Comparison of ENCODE assay signal across 28 mouse cellular contexts in the genomic region with DNA sequence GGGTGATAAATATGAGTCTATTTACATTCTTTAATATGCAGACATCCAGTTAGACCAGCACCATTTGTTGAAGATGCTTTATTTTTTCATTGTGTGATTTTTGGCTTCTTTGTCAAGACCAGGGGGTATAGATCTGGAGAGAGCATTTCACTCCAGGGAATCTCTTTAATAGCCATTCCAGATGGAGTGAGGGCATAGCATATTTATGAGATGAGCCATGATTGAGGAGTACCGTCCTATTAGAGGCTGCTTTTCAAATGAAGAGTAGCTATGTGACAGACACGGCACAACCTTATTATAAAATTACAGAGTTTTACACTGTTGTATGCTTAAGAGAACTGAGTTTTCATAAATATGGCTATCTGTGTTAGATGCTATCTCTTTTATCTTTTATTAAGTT.
DNase-seq lines count a peak whose midpoint lies in the region; ATAC-seq and TF ChIP-seq lines count a peak whose summit lies in the region.
"Had no signal": no experiment of that assay in that cellular context is flagged by ENCODE, and none has a peak within 500 bp of the region (broad histone marks: within the 10 kb centered on the region; RNA-seq: fewer than 3 reads in every experiment).

No protein-coding gene starts in this region.

- 63% methylated on average over 2 of the region's 2 CpGs for WGBS in hindbrain, embryonic 11.5 days
- 56% methylated on average over 2 of the region's 2 CpGs for WGBS in hindbrain, postnatal 0 days
- WGBS in midbrain, embryonic 13.5 days: 49% methylated on average over 2 of the region's 2 CpGs
- WGBS in midbrain, embryonic 15.5 days: 40% methylated on average over 2 of the region's 2 CpGs
- WGBS in midbrain, embryonic 16.5 days: 50% methylated on average over 2 of the region's 2 CpGs

- no peak overlapping the region for H3K9ac ChIP-seq in hindbrain, embryonic 11.5 days (ENCODE audit: low read depth, low read length)
- no peak overlapping the region for H3K9ac ChIP-seq in hindbrain, postnatal 0 days (replicated peaks; ENCODE audit: low read length)
- H3K9ac ChIP-seq in midbrain, embryonic 13.5 days (replicated peaks): no peak overlapping the region
- H3K9ac ChIP-seq in midbrain, embryonic 15.5 days: no peak overlapping the region
- no peak overlapping the region for H3K9ac ChIP-seq in midbrain, embryonic 16.5 days (ENCODE audit: low read depth, low read length)
- H3K9ac ChIP-seq: embryonic facial prominence, embryonic 13.5 days; forebrain, embryonic 12.5 days; forebrain, embryonic 15.5 days; heart, embryonic 12.5 days; heart, embryonic 15.5 days; hindbrain, embryonic 14.5 days had no signal

- no peak overlapping the region for H3K4me2 ChIP-seq in hindbrain, embryonic 11.5 days (replicated peaks; ENCODE audit: low read depth, low read length)
- no peak overlapping the region for H3K4me2 ChIP-seq in hindbrain, postnatal 0 days (ENCODE audit: low read depth, low read length)
- no peak overlapping the region for H3K4me2 ChIP-seq in midbrain, embryonic 13.5 days (replicated peaks)
- no peak overlapping the region for H3K4me2 ChIP-seq in midbrain, embryonic 15.5 days
- H3K4me2 ChIP-seq in midbrain, embryonic 16.5 days (ENCODE audit: low read length): no peak overlapping the region
- H3K4me2 ChIP-seq: embryonic facial prominence, embryonic 13.5 days; forebrain, embryonic 12.5 days; forebrain, embryonic 15.5 days; heart, embryonic 12.5 days; heart, embryonic 15.5 days; hindbrain, embryonic 14.5 days had no signal

- no peak overlapping the region for H3K4me3 ChIP-seq in hindbrain, embryonic 11.5 days (ENCODE audit: low read depth, low read length)
- no peak overlapping the region for H3K4me3 ChIP-seq in hindbrain, postnatal 0 days (ENCODE audit: low read length)
- H3K4me3 ChIP-seq in midbrain, embryonic 13.5 days (replicated peaks): no peak overlapping the region
- H3K4me3 ChIP-seq in midbrain, embryonic 15.5 days: no peak overlapping the region
- no peak overlapping the region for H3K4me3 ChIP-seq in midbrain, embryonic 16.5 days (ENCODE audit: low read depth, low read length)
- H3K4me3 ChIP-seq: embryonic facial prominence, embryonic 10.5 days; embryonic facial prominence, embryonic 13.5 days; erythroblast, embryonic 14.5 days; forebrain, embryonic 12.5 days; forebrain, embryonic 15.5 days; heart, embryonic 12.5 days; heart, embryonic 15.5 days; hindbrain, embryonic 10.5 days had no signal

- no peak overlapping the region for H3K27ac ChIP-seq in hindbrain, embryonic 11.5 days (ENCODE audit: low read depth, low read length)
- no peak overlapping the region for H3K27ac ChIP-seq in hindbrain, postnatal 0 days
- no peak overlapping the region for H3K27ac ChIP-seq in midbrain, embryonic 13.5 days
- no peak overlapping the region for H3K27ac ChIP-seq in midbrain, embryonic 15.5 days
- no peak overlapping the region for H3K27ac ChIP-seq in midbrain, embryonic 16.5 days (ENCODE audit: low read length)
- H3K27ac ChIP-seq: embryonic facial prominence, embryonic 10.5 days; embryonic facial prominence, embryonic 13.5 days; forebrain, embryonic 12.5 days; forebrain, embryonic 15.5 days; heart, embryonic 15.5 days; hindbrain, embryonic 10.5 days; hindbrain, embryonic 14.5 days had no signal

- no peaks in the 10 kb centered on the region for H3K27me3 ChIP-seq in hindbrain, embryonic 11.5 days (ENCODE audit: control insufficient read depth, insufficient read depth, low read length)
- no peaks in the 10 kb centered on the region for H3K27me3 ChIP-seq in hindbrain, postnatal 0 days (ENCODE audit: insufficient read depth, low read length)
- no peaks in the 10 kb centered on the region for H3K27me3 ChIP-seq in midbrain, embryonic 13.5 days
- H3K27me3 ChIP-seq in midbrain, embryonic 15.5 days (replicated peaks): no peaks in the 10 kb centered on the region
- no peaks in the 10 kb centered on the region for H3K27me3 ChIP-seq in midbrain, embryonic 16.5 days (ENCODE audit: control insufficient read depth, insufficient read depth, low read depth, low read length)
- H3K27me3 ChIP-seq: embryonic facial prominence, embryonic 13.5 days; forebrain, embryonic 12.5 days; forebrain, embryonic 15.5 days; heart, embryonic 12.5 days; heart, embryonic 15.5 days; Patski had no signal

- H3K36me3 ChIP-seq in hindbrain, embryonic 11.5 days (ENCODE audit: control insufficient read depth, insufficient read depth, low read length): no peaks in the 10 kb centered on the region
- H3K36me3 ChIP-seq in hindbrain, postnatal 0 days (ENCODE audit: insufficient read depth, low read length): no peaks in the 10 kb centered on the region
- no peaks in the 10 kb centered on the region for H3K36me3 ChIP-seq in midbrain, embryonic 13.5 days
- no peaks in the 10 kb centered on the region for H3K36me3 ChIP-seq in midbrain, embryonic 15.5 days (replicated peaks)
- H3K36me3 ChIP-seq in midbrain, embryonic 16.5 days (ENCODE audit: control insufficient read depth, insufficient read depth, low read length): no peaks in the 10 kb centered on the region
- H3K36me3 ChIP-seq: embryonic facial prominence, embryonic 10.5 days; embryonic facial prominence, embryonic 13.5 days; forebrain, embryonic 12.5 days; forebrain, embryonic 15.5 days; heart, embryonic 12.5 days; heart, embryonic 15.5 days; hindbrain, embryonic 10.5 days had no signal

- ATAC-seq in hindbrain, embryonic 11.5 days (ENCODE audit: low FRiP score): peak; percentile 74; the same call in 1 of the 2 replicates
- ATAC-seq in hindbrain, postnatal 0 days: no peak
- ATAC-seq in midbrain, embryonic 13.5 days: peak; percentile 45; the same call in 1 of the 2 replicates
- ATAC-seq in midbrain, embryonic 15.5 days (replicated peaks): no peak
- 0 out of 2 replicates have a peak, but pooled peaks have one; percentile 28 for ATAC-seq in midbrain, embryonic 16.5 days
- ATAC-seq: forebrain, embryonic 15.5 days; Patski had no signal

- TF ChIP-seq CTCF in hindbrain, postnatal 0 days (IDR thresholded peaks at IDR 0.05; ENCODE audit: low read depth): no peak

- H3K9me3 ChIP-seq in hindbrain, embryonic 11.5 days (ENCODE audit: control insufficient read depth, low read length): no peaks in the 10 kb centered on the region
- no peaks in the 10 kb centered on the region for H3K9me3 ChIP-seq in hindbrain, postnatal 0 days (ENCODE audit: low read length)
- H3K9me3 ChIP-seq in midbrain, embryonic 13.5 days: no peaks in the 10 kb centered on the region
- no peaks in the 10 kb centered on the region for H3K9me3 ChIP-seq in midbrain, embryonic 15.5 days
- H3K9me3 ChIP-seq in midbrain, embryonic 16.5 days (replicated peaks; ENCODE audit: control insufficient read depth, low read length, poor library complexity, severe bottlenecking): no peaks in the 10 kb centered on the region
- H3K9me3 ChIP-seq: embryonic facial prominence, embryonic 10.5 days; embryonic facial prominence, embryonic 13.5 days; forebrain, embryonic 12.5 days; forebrain, embryonic 15.5 days; heart, embryonic 12.5 days; heart, embryonic 15.5 days; hindbrain, embryonic 10.5 days had no signal

- DNase-seq in hindbrain, embryonic 11.5 days (ENCODE audit: low spot score): no peak
- DNase-seq in hindbrain, postnatal 0 days (ENCODE audit: low spot score): no peak
- peak; percentile 5 for DNase-seq in Muller cell, postnatal 12 days (ENCODE audit: inconsistent ontology term)
- DNase-seq in cerebellum, postnatal 14 days: no peak
- DNase-seq: adrenal gland, postnatal 10 days; adrenal gland, postnatal 36 days; cerebellum, adult 11 months; cerebellum, adult 2 months; cerebellum, adult 9-11 months; cerebellum, postnatal 36 days; embryo, embryonic 11 days; gastrocnemius, postnatal 25 days; heart, adult 18-20 months; heart, postnatal 10 days; heart, postnatal 36 days had no signal

- H3K4me1 ChIP-seq in hindbrain, embryonic 11.5 days (replicated peaks; ENCODE audit: control insufficient read depth, insufficient read depth, low read length): no peaks in the 10 kb centered on the region
- no peaks in the 10 kb centered on the region for H3K4me1 ChIP-seq in hindbrain, postnatal 0 days (ENCODE audit: insufficient read depth, low read length)
- no peaks in the 10 kb centered on the region for H3K4me1 ChIP-seq in midbrain, embryonic 13.5 days (replicated peaks)
- no peaks in the 10 kb centered on the region for H3K4me1 ChIP-seq in midbrain, embryonic 15.5 days
- H3K4me1 ChIP-seq in midbrain, embryonic 16.5 days (ENCODE audit: control insufficient read depth, insufficient read depth, low read length): no peaks in the 10 kb centered on the region
- H3K4me1 ChIP-seq: embryonic facial prominence, embryonic 10.5 days; embryonic facial prominence, embryonic 13.5 days; forebrain, embryonic 12.5 days; forebrain, embryonic 15.5 days; heart, embryonic 12.5 days; heart, embryonic 15.5 days; hindbrain, embryonic 10.5 days had no signal

Comparison
In these comparisons a context has a peak if more than half of its experiments do, and no peak if none do; other contexts are left out.
1. ATAC-seq: peak in hindbrain, embryonic 11.5 days (single experiment), midbrain, embryonic 13.5 days (single experiment) and midbrain, embryonic 16.5 days (single experiment); none in hindbrain, postnatal 0 days (single experiment) and midbrain, embryonic 15.5 days (single experiment).